Mouse (Mus musculus) hindbrain, postnatal 0 days (tissue): ENCODE measurements around the gene Wdr95. TPM values are rescaled to one million over a fixed set of nuclear protein-coding genes. Genes with fewer than 3 reads are reported as not detected.
A peak's percentile ranks its signal among the peaks of the same experiment; 100 is the strongest.

Source experiments
- ATAC-seq: fragments of 200-750 bp; cut with Nextera tagmentation; 2 replicates; pipeline ENCODE4 v1.8.0; 2017; ENCODE audit warnings: mild to moderate bottlenecking, moderate TSS enrichment, moderate library complexity
- DNase-seq: peaks from one replicate; pipeline ENCODE4 v3.0.0-alpha.2; 2015; ENCODE audit warnings: low spot score
- H3K27ac ChIP-seq: fragments of 300-500 bp; sonication (generic); 2 replicates; pipeline ENCODE4 v1.5.1; 2014; ENCODE audit warnings: mild to moderate bottlenecking
- H3K27me3 ChIP-seq: fragments of 300-500 bp; sonication (generic); 2 replicates; pipeline ENCODE4 v1.6.1; 2014; ENCODE audit warnings: low read length, mixed read lengths; ENCODE audit not compliant: insufficient read depth
- H3K36me3 ChIP-seq: fragments of 300-500 bp; sonication (generic); 2 replicates; pipeline ENCODE4 v1.6.1; 2014; ENCODE audit warnings: low read length, mixed read lengths; ENCODE audit not compliant: insufficient read depth
- H3K4me1 ChIP-seq: fragments of 300-500 bp; sonication (generic); 2 replicates; pipeline ENCODE4 v1.6.1; 2014; ENCODE audit warnings: antibody characterized with exemption, low read length, mixed read lengths; ENCODE audit not compliant: insufficient read depth
- H3K4me2 ChIP-seq: fragments of 300-500 bp; sonication (generic); 2 replicates; pipeline ENCODE4 v1.6.1; 2014; ENCODE audit warnings: low read depth, mild to moderate bottlenecking, low read length, moderate library complexity, mixed read lengths
- H3K4me3 ChIP-seq: fragments of 300-500 bp; sonication (generic); 2 replicates; pipeline ENCODE4 v1.5.1; 2014; ENCODE audit warnings: low read length
- H3K9ac ChIP-seq: fragments of 300-500 bp; sonication (generic); replicated peaks from 2 replicates; pipeline ENCODE4 v1.6.1; 2014; ENCODE audit warnings: mild to moderate bottlenecking, low read length, moderate library complexity, mixed read lengths
- H3K9me3 ChIP-seq: fragments of 300-500 bp; sonication (generic); 2 replicates; pipeline ENCODE4 v1.6.1; 2016; ENCODE audit warnings: low read length, mixed read lengths
- CTCF ChIP-seq: IDR thresholded peaks from 2 replicates; pipeline ENCODE4 v1.5.1; 2016; ENCODE audit warnings: antibody characterized with exemption, control low read depth, low read depth
- WGBS: fragments of 180-500 bp; shearing (Covaris S2); extraction: QIAGEN DNeasy Blood & Tissue Kit; methylation state at CpG from one replicate; pipeline ENCODE4 v1.1.7; 2014; 5-methylcytosine and 5-hydroxymethylcytosine counted together
- polyA plus RNA-seq: library from polyadenylated mRNA; unstranded; fragments of >200 nt; fragmentation: Nextera tagmentation; extraction: Ambion mirVana; gene quantifications from 2 replicates; pipeline ENCODE4 v1.2.1, GENCODE M21; 2015
- total RNA-seq: library from RNA; depleted of rRNA; stranded (reverse); fragments of >200 nt; gene quantifications from 2 replicates; pipeline ENCODE4 v1.2.3, GENCODE M21; 2014

The Wdr95 gene
- total and polyA plus RNA-seq, 2 experiments from 2014 or later, result 0.19 TPM; not detected in 1

- TF ChIP-seq CTCF, result peak; percentile 62
- no peaks in the 10 kb centered on the region for H3K36me3 ChIP-seq
- H3K27ac ChIP-seq, result peak overlapping the region; percentile 64
- WGBS, result 8% methylated on average over 14 of the region's 14 CpGs
- peak overlapping the region; percentile 39 for H3K4me2 ChIP-seq
- H3K27me3 ChIP-seq, result no peaks in the 10 kb centered on the region
- H3K9ac ChIP-seq, result no peak overlapping the region
- peaks cover 11% of the 10 kb centered on the region for H3K4me1 ChIP-seq
- peak; percentile 74 for DNase-seq
- H3K9me3 ChIP-seq, result no peaks in the 10 kb centered on the region
- peak; percentile 76 for ATAC-seq
- H3K4me3 ChIP-seq, result no peak overlapping the region
Measured at GRCm38 (mm10) chr5:149514087-149514671, 14.3 kb upstream of the Wdr95 start.

- ATAC-seq (no peak), DNase-seq (no peak)
- H3K4me3 ChIP-seq, result no peak overlapping the region
- WGBS, result 48% methylated on average over 3 of the region's 3 CpGs
- H3K9me3 ChIP-seq, result no peaks in the 10 kb centered on the region
- peak overlapping the region; percentile 39 for H3K4me2 ChIP-seq
- no peaks in the 10 kb centered on the region for H3K36me3 ChIP-seq
- no peak overlapping the region for H3K9ac ChIP-seq
- TF ChIP-seq CTCF, result no peak
- peaks cover 11% of the 10 kb centered on the region for H3K4me1 ChIP-seq
- no peaks in the 10 kb centered on the region for H3K27me3 ChIP-seq
- H3K27ac ChIP-seq, result peak overlapping the region; percentile 64
Measured at GRCm38 (mm10) chr5:149514890-149515289, 13.6 kb upstream of the Wdr95 start.

- TF ChIP-seq CTCF, result no peak
- H3K4me3 ChIP-seq, result no peak overlapping the region
- H3K4me1 ChIP-seq, result peaks cover 11% of the 10 kb centered on the region
- ATAC-seq, result no peak
- peak; percentile 57 for DNase-seq
- H3K36me3 ChIP-seq, result no peaks in the 10 kb centered on the region
- no peaks in the 10 kb centered on the region for H3K9me3 ChIP-seq
- no peak overlapping the region for H3K9ac ChIP-seq
- H3K27ac ChIP-seq, result no peak overlapping the region
- H3K4me2 ChIP-seq, result no peak overlapping the region
- 37% methylated on average over 6 of the region's 6 CpGs for WGBS
- H3K27me3 ChIP-seq, result no peaks in the 10 kb centered on the region
Measured at GRCm38 (mm10) chr5:149517116-149517515, 11.4 kb upstream of the Wdr95 start.

- Histone ChIP-seq H3K27me3 (no peaks in the 10 kb centered on the region), H3K4me2 (no peak overlapping the region), H3K4me3 (no peak overlapping the region), H3K9ac (no peak overlapping the region), H3K4me1 (peaks cover 5% of the 10 kb centered on the region; the same call in 1 of the 2 replicates), H3K9me3 (no peaks in the 10 kb centered on the region), H3K36me3 (no peaks in the 10 kb centered on the region), H3K27ac (no peak overlapping the region)
- 80% methylated on average over 5 of the region's 5 CpGs for WGBS
- no peak for TF ChIP-seq CTCF
- ATAC-seq (no peak), DNase-seq (no peak)
Measured at GRCm38 (mm10) chr5:149520806-149521205, 7.7 kb upstream of the Wdr95 start.

- TF ChIP-seq CTCF, result no peak
- Histone ChIP-seq H3K4me3 (no peak overlapping the region), H3K27ac (peak overlapping the region; percentile 89), H3K4me2 (peak overlapping the region; percentile 30), H3K4me1 (peaks cover 23% of the 10 kb centered on the region; the same call in 1 of the 2 replicates), H3K36me3 (no peaks in the 10 kb centered on the region), H3K27me3 (no peaks in the 10 kb centered on the region), H3K9me3 (no peaks in the 10 kb centered on the region), H3K9ac (peak overlapping the region; percentile 35; the same call in 1 of the 2 replicates)
- DNase-seq (no peak), ATAC-seq (0 out of 2 replicates have a peak, but pooled peaks have one; percentile 1)
- WGBS, result 23% methylated on average over 6 of the region's 6 CpGs
Measured at GRCm38 (mm10) chr5:149523856-149524241, 4.6 kb upstream of the Wdr95 start.

GRCm38 (mm10) chr5:149524242-149524858, 4.1 kb upstream of the Wdr95 start:
- Histone ChIP-seq H3K9ac (peak overlapping the region; percentile 35; the same call in 1 of the 2 replicates), H3K4me2 (peak overlapping the region; percentile 30), H3K9me3 (no peaks in the 10 kb centered on the region), H3K36me3 (no peaks in the 10 kb centered on the region), H3K27ac (peak overlapping the region; percentile 89), H3K4me3 (no peak overlapping the region), H3K27me3 (no peaks in the 10 kb centered on the region), H3K4me1 (peaks cover 23% of the 10 kb centered on the region; the same call in 1 of the 2 replicates)
- ATAC-seq (peak; percentile 85), DNase-seq (peak; percentile 95)
- WGBS, result 7% methylated on average over 16 of the region's 16 CpGs
- TF ChIP-seq CTCF, result peak; percentile 99
